Mouse (Mus musculus): ENCODE measurements around the gene Btbd11. TPM values are rescaled to one million over a fixed set of nuclear protein-coding genes. Genes with fewer than 3 reads are reported as not detected.

Gene Btbd11
- polyA plus RNA-seq, 1 experiment from 2014 or later: 6.5 TPM

- peaks cover 8% of the 10 kb centered on the region for H3K4me1 ChIP-seq (replicated peaks; ENCODE audit: control insufficient read depth, insufficient read depth, low read length)
- H3K4me2 ChIP-seq (ENCODE audit: low read depth, low read length, severe bottlenecking): peak overlapping the region; percentile 96
- 49% methylated on average over 23 of the region's 23 CpGs for WGBS
- DNase-seq (ENCODE audit: low spot score) (no peak), ATAC-seq (replicated peaks; ENCODE audit: low FRiP score) (no peak)
- no peak overlapping the region for H3K9ac ChIP-seq (ENCODE audit: low read length)
- peaks cover 10% of the 10 kb centered on the region for H3K27me3 ChIP-seq (ENCODE audit: control insufficient read depth, insufficient read depth, low read length)
- H3K27ac ChIP-seq (ENCODE audit: low read depth, low read length): no peak overlapping the region
- no peaks in the 10 kb centered on the region for H3K9me3 ChIP-seq (ENCODE audit: control insufficient read depth, low read length)
- H3K4me3 ChIP-seq (ENCODE audit: low read depth, low read length): peak overlapping the region; percentile 57; the same call in 1 of the 2 replicates
- H3K36me3 ChIP-seq (ENCODE audit: control insufficient read depth, insufficient read depth, low read length): no peaks in the 10 kb centered on the region
Observed at GRCm38 (mm10) chr10:85389286-85390139, 2.9 kb downstream of the Btbd11 start.

GRCm38 (mm10) chr10:85393016-85393415 lies 6.4 kb downstream of the Btbd11 start:
- Histone ChIP-seq H3K27me3 (ENCODE audit: control insufficient read depth, insufficient read depth, low read length) (peaks cover 10% of the 10 kb centered on the region; the same call in 1 of the 2 replicates), H3K4me2 (ENCODE audit: low read depth, low read length, severe bottlenecking) (no peak overlapping the region), H3K4me1 (replicated peaks; ENCODE audit: control insufficient read depth, insufficient read depth, low read length) (peaks cover 8% of the 10 kb centered on the region), H3K27ac (ENCODE audit: low read depth, low read length) (no peak overlapping the region), H3K9ac (ENCODE audit: low read length) (no peak overlapping the region), H3K9me3 (ENCODE audit: control insufficient read depth, low read length) (no peaks in the 10 kb centered on the region), H3K4me3 (ENCODE audit: low read depth, low read length) (no peak overlapping the region), H3K36me3 (ENCODE audit: control insufficient read depth, insufficient read depth, low read length) (no peaks in the 10 kb centered on the region)
- 75% methylated on average over 6 of the region's 6 CpGs for WGBS
- DNase-seq (ENCODE audit: low spot score): no peak
- no peak for ATAC-seq (replicated peaks; ENCODE audit: low FRiP score)

GRCm38 (mm10) chr10:85394558-85394957 lies 7.9 kb downstream of the Btbd11 start:
- DNase-seq (ENCODE audit: low spot score) (no peak), ATAC-seq (replicated peaks; ENCODE audit: low FRiP score) (no peak)
- Histone ChIP-seq H3K4me1 (replicated peaks; ENCODE audit: control insufficient read depth, insufficient read depth, low read length) (peaks cover 2% of the 10 kb centered on the region), H3K9ac (ENCODE audit: low read length) (no peak overlapping the region), H3K4me2 (ENCODE audit: low read depth, low read length, severe bottlenecking) (no peak overlapping the region), H3K4me3 (ENCODE audit: low read depth, low read length) (no peak overlapping the region), H3K9me3 (ENCODE audit: control insufficient read depth, low read length) (no peaks in the 10 kb centered on the region), H3K27me3 (ENCODE audit: control insufficient read depth, insufficient read depth, low read length) (no peaks in the 10 kb centered on the region), H3K36me3 (ENCODE audit: control insufficient read depth, insufficient read depth, low read length) (no peaks in the 10 kb centered on the region), H3K27ac (ENCODE audit: low read depth, low read length) (no peak overlapping the region)
- WGBS: 53% methylated on average over 4 of the region's 4 CpGs

- WGBS: 97% methylated on average over 3 of the region's 3 CpGs
- H3K9me3 ChIP-seq (ENCODE audit: control insufficient read depth, low read length): no peaks in the 10 kb centered on the region
- H3K36me3 ChIP-seq (ENCODE audit: control insufficient read depth, insufficient read depth, low read length): no peaks in the 10 kb centered on the region
- no peak overlapping the region for H3K4me2 ChIP-seq (ENCODE audit: low read depth, low read length, severe bottlenecking)
- no peak for ATAC-seq (replicated peaks; ENCODE audit: low FRiP score)
- no peaks in the 10 kb centered on the region for H3K27me3 ChIP-seq (ENCODE audit: control insufficient read depth, insufficient read depth, low read length)
- H3K4me3 ChIP-seq (ENCODE audit: low read depth, low read length): no peak overlapping the region
- no peak for DNase-seq (ENCODE audit: low spot score)
- H3K4me1 ChIP-seq (replicated peaks; ENCODE audit: control insufficient read depth, insufficient read depth, low read length): no peaks in the 10 kb centered on the region
- H3K9ac ChIP-seq (ENCODE audit: low read length): no peak overlapping the region
- no peak overlapping the region for H3K27ac ChIP-seq (ENCODE audit: low read depth, low read length)
Observed at GRCm38 (mm10) chr10:85411120-85411519, 24.5 kb downstream of the Btbd11 start.

GRCm38 (mm10) chr10:85420851-85421628 lies 34.4 kb downstream of the Btbd11 start:
- H3K4me1 ChIP-seq (replicated peaks; ENCODE audit: control insufficient read depth, insufficient read depth, low read length): no peaks in the 10 kb centered on the region
- no peaks in the 10 kb centered on the region for H3K36me3 ChIP-seq (ENCODE audit: control insufficient read depth, insufficient read depth, low read length)
- no peak overlapping the region for H3K9ac ChIP-seq (ENCODE audit: low read length)
- no peaks in the 10 kb centered on the region for H3K27me3 ChIP-seq (ENCODE audit: control insufficient read depth, insufficient read depth, low read length)
- WGBS: 62% methylated on average over 15 of the region's 15 CpGs
- no peaks in the 10 kb centered on the region for H3K9me3 ChIP-seq (ENCODE audit: control insufficient read depth, low read length)
- no peak overlapping the region for H3K4me3 ChIP-seq (ENCODE audit: low read depth, low read length)
- ATAC-seq (replicated peaks; ENCODE audit: low FRiP score): no peak
- no peak overlapping the region for H3K27ac ChIP-seq (ENCODE audit: low read depth, low read length)
- no peak for DNase-seq (ENCODE audit: low spot score)
- no peak overlapping the region for H3K4me2 ChIP-seq (ENCODE audit: low read depth, low read length, severe bottlenecking)

- 71% methylated on average over 4 of the region's 4 CpGs for WGBS
- Histone ChIP-seq H3K36me3 (ENCODE audit: control insufficient read depth, insufficient read depth, low read length) (no peaks in the 10 kb centered on the region), H3K27ac (ENCODE audit: low read depth, low read length) (no peak overlapping the region), H3K9me3 (ENCODE audit: control insufficient read depth, low read length) (no peaks in the 10 kb centered on the region), H3K9ac (ENCODE audit: low read length) (no peak overlapping the region), H3K4me2 (ENCODE audit: low read depth, low read length, severe bottlenecking) (no peak overlapping the region), H3K4me3 (ENCODE audit: low read depth, low read length) (no peak overlapping the region), H3K27me3 (ENCODE audit: control insufficient read depth, insufficient read depth, low read length) (no peaks in the 10 kb centered on the region), H3K4me1 (replicated peaks; ENCODE audit: control insufficient read depth, insufficient read depth, low read length) (no peaks in the 10 kb centered on the region)
- ATAC-seq (replicated peaks; ENCODE audit: low FRiP score): no peak
- DNase-seq (ENCODE audit: low spot score): no peak
Observed at GRCm38 (mm10) chr10:85421629-85422012, 35.0 kb downstream of the Btbd11 start.

- Histone ChIP-seq H3K4me1 (replicated peaks; ENCODE audit: control insufficient read depth, insufficient read depth, low read length) (no peaks in the 10 kb centered on the region), H3K4me3 (ENCODE audit: low read depth, low read length) (no peak overlapping the region), H3K9me3 (ENCODE audit: control insufficient read depth, low read length) (no peaks in the 10 kb centered on the region), H3K27ac (ENCODE audit: low read depth, low read length) (no peak overlapping the region), H3K36me3 (ENCODE audit: control insufficient read depth, insufficient read depth, low read length) (no peaks in the 10 kb centered on the region), H3K27me3 (ENCODE audit: control insufficient read depth, insufficient read depth, low read length) (no peaks in the 10 kb centered on the region), H3K4me2 (ENCODE audit: low read depth, low read length, severe bottlenecking) (no peak overlapping the region), H3K9ac (ENCODE audit: low read length) (no peak overlapping the region)
- ATAC-seq (replicated peaks; ENCODE audit: low FRiP score): no peak
- WGBS: 68% methylated on average over 2 of the region's 2 CpGs
- DNase-seq (ENCODE audit: low spot score): no peak
Observed at GRCm38 (mm10) chr10:85425756-85426155, 39.1 kb downstream of the Btbd11 start.

GRCm38 (mm10) chr10:85437217-85437616 lies 50.6 kb downstream of the Btbd11 start:
- ATAC-seq (replicated peaks; ENCODE audit: low FRiP score) (no peak), DNase-seq (ENCODE audit: low spot score) (no peak)
- H3K9ac ChIP-seq (ENCODE audit: low read length): no peak overlapping the region
- H3K4me1 ChIP-seq (replicated peaks; ENCODE audit: control insufficient read depth, insufficient read depth, low read length): no peaks in the 10 kb centered on the region
- no peak overlapping the region for H3K27ac ChIP-seq (ENCODE audit: low read depth, low read length)
- WGBS: 82% methylated on average over 3 of the region's 3 CpGs
- no peaks in the 10 kb centered on the region for H3K9me3 ChIP-seq (ENCODE audit: control insufficient read depth, low read length)
- no peak overlapping the region for H3K4me2 ChIP-seq (ENCODE audit: low read depth, low read length, severe bottlenecking)
- H3K4me3 ChIP-seq (ENCODE audit: low read depth, low read length): no peak overlapping the region
- no peaks in the 10 kb centered on the region for H3K36me3 ChIP-seq (ENCODE audit: control insufficient read depth, insufficient read depth, low read length)
- no peaks in the 10 kb centered on the region for H3K27me3 ChIP-seq (ENCODE audit: control insufficient read depth, insufficient read depth, low read length)

Data from forebrain, embryonic 11.5 days (tissue).